Mouse (Mus musculus) erythroid progenitor cell, adult 5-6 weeks (primary cell): Measurements from ENCODE around the gene F13a1. TPM values are rescaled to one million over a fixed set of nuclear protein-coding genes. Genes with fewer than 3 reads are reported as not detected.

ENCODE experiments used
- ATAC-seq: replicated peaks from 2 replicates; pipeline ENCODE4 v1.8.0; 2016; ENCODE audit warnings: moderate number of reproducible peaks, mild to moderate bottlenecking, moderate TSS enrichment, inconsistent platforms; ENCODE audit not compliant: poor library complexity, low FRiP score, severe bottlenecking
- total RNA-seq, 2 experiments: library from RNA; stranded (forward) in 1 of 2; stranded (reverse) in 1 of 2; fragments of 150-400 nt in 1 of 2; fragments of 186-747, 209-891 nt in 1 of 2; gene quantifications; 2 replicates each; pipeline versions ENCODE4 v1.2.3 to v1.2.4; 2015 to 2017; ENCODE audit warnings: low replicate concordance in 2 of 2

F13a1 gene
- total RNA-seq, 2 experiments from 2014 or later: 21.6 to 28.9 TPM

- ATAC-seq: no peak
Measured at GRCm38 (mm10) chr13:36958996-36959395, 91.0 kb downstream of the F13a1 start.

- no peak for ATAC-seq
Measured at GRCm38 (mm10) chr13:36954937-36955336, 95.1 kb downstream of the F13a1 start.

GRCm38 (mm10) chr13:36953676-36954075 is 96.4 kb downstream of the F13a1 start:
- ATAC-seq: no peak

- ATAC-seq: no peak
Measured at GRCm38 (mm10) chr13:36941891-36942290, 108.2 kb downstream of the F13a1 start.

- ATAC-seq: no peak
Measured at GRCm38 (mm10) chr13:36932066-36932465, 118.0 kb downstream of the F13a1 start.

GRCm38 (mm10) chr13:36919737-36920136 is 130.3 kb downstream of the F13a1 start:
- no peak for ATAC-seq

- ATAC-seq: no peak
Measured at GRCm38 (mm10) chr13:36903885-36904284, 146.2 kb downstream of the F13a1 start.

- no peak for ATAC-seq
Measured at GRCm38 (mm10) chr13:36903447-36903846, 146.6 kb downstream of the F13a1 start.

- ATAC-seq: no peak
Measured at GRCm38 (mm10) chr13:36901603-36902002, 148.4 kb downstream of the F13a1 start.

GRCm38 (mm10) chr13:36901016-36901415 is 149.0 kb downstream of the F13a1 start:
- no peak for ATAC-seq

GRCm38 (mm10) chr13:36896061-36896460 is 154.0 kb downstream of the F13a1 start:
- no peak for ATAC-seq

- ATAC-seq: no peak
Measured at GRCm38 (mm10) chr13:36893762-36894161, 156.3 kb downstream of the F13a1 start.

- no peak for ATAC-seq
Measured at GRCm38 (mm10) chr13:36892216-36892615, 157.8 kb downstream of the F13a1 start.

GRCm38 (mm10) chr13:36885973-36886372 is 164.1 kb downstream of the F13a1 start:
- no peak for ATAC-seq

GRCm38 (mm10) chr13:36839111-36839510 is 210.9 kb downstream of the F13a1 start:
- ATAC-seq: no peak
